Mouse (Mus musculus) kidney, embryonic 16.5 days (tissue): ENCODE measurements at regions not wholly inside any gene's neighbourhood (a gene's known extent, or its start where the extent isn't known, plus 50 kb on each side); places are given as distances from the start of the nearest gene placed in this dataset.

Experiments used
- ATAC-seq: fragments of 200-750 bp; cut with Nextera tagmentation; 2 replicates; pipeline ENCODE4 v1.8.0; 2017; ENCODE audit warnings: moderate TSS enrichment; ENCODE audit not compliant: low FRiP score, low TSS enrichment
- H3K27ac ChIP-seq: fragments of 300-500 bp; sonication (generic); 2 replicates; pipeline ENCODE4 v1.5.1; 2014; ENCODE audit warnings: low read length
- H3K27me3 ChIP-seq: fragments of 300-500 bp; sonication (generic); 2 replicates; pipeline ENCODE4 v1.6.1; 2014; ENCODE audit warnings: low read length, control low read depth, mixed read lengths; ENCODE audit not compliant: insufficient read depth
- H3K36me3 ChIP-seq: fragments of 300-500 bp; sonication (generic); 2 replicates; pipeline ENCODE4 v1.6.1; 2014; ENCODE audit warnings: low read length, control low read depth, mixed read lengths; ENCODE audit not compliant: insufficient read depth
- H3K4me1 ChIP-seq: fragments of 300-500 bp; sonication (generic); 2 replicates; pipeline ENCODE4 v1.6.1; 2014; ENCODE audit warnings: low read length, control low read depth, mixed read lengths; ENCODE audit not compliant: insufficient read depth
- H3K4me2 ChIP-seq: fragments of 300-500 bp; sonication (generic); replicated peaks from 2 replicates; pipeline ENCODE4 v1.6.1; 2014; ENCODE audit warnings: low read depth, low read length
- H3K4me3 ChIP-seq: fragments of 300-500 bp; sonication (generic); 2 replicates; pipeline ENCODE4 v1.5.1; 2014; ENCODE audit warnings: mild to moderate bottlenecking, low read length
- H3K9ac ChIP-seq: fragments of 300-500 bp; sonication (generic); replicated peaks from 2 replicates; pipeline ENCODE4 v1.6.1; 2014; ENCODE audit warnings: low read length
- H3K9me3 ChIP-seq: fragments of 300-500 bp; sonication (generic); 2 replicates; pipeline ENCODE4 v1.6.1; 2016; ENCODE audit warnings: low read length, control low read depth
- WGBS: fragments of 180-500 bp; shearing (Covaris S2); extraction: QIAGEN DNeasy Blood & Tissue Kit; methylation state at CpG from one replicate; pipeline ENCODE4 v1.1.7; 2014; 5-methylcytosine and 5-hydroxymethylcytosine counted together

GRCm38 (mm10) chr4:101356954-101357891, 61.9 kb upstream of the Ak4 start:
- H3K9me3 ChIP-seq, result no peaks in the 10 kb centered on the region
- peak overlapping the region; percentile 87 for H3K27ac ChIP-seq
- peak overlapping the region; percentile 83 for H3K9ac ChIP-seq
- H3K4me3 ChIP-seq, result peak overlapping the region; percentile 83
- peak; percentile 21; the same call in 1 of the 2 replicates for ATAC-seq
- peak overlapping the region; percentile 85 for H3K4me2 ChIP-seq
- H3K4me1 ChIP-seq, result peaks cover 15% of the 10 kb centered on the region
- WGBS, result 12% methylated on average over 31 of the region's 31 CpGs
- no peaks in the 10 kb centered on the region for H3K36me3 ChIP-seq
- no peaks in the 10 kb centered on the region for H3K27me3 ChIP-seq

GRCm38 (mm10) chr4:101356093-101356953, 62.8 kb upstream of the Ak4 start:
- Histone ChIP-seq H3K27ac (peak overlapping the region; percentile 87), H3K4me3 (peak overlapping the region; percentile 83), H3K36me3 (no peaks in the 10 kb centered on the region), H3K4me1 (peaks cover 15% of the 10 kb centered on the region), H3K9ac (peak overlapping the region; percentile 83), H3K4me2 (peak overlapping the region; percentile 85), H3K9me3 (no peaks in the 10 kb centered on the region), H3K27me3 (no peaks in the 10 kb centered on the region)
- 0% methylated on average over 82 of the region's 107 CpGs for WGBS
- peak; percentile 64 for ATAC-seq

- no peak for ATAC-seq
- Histone ChIP-seq H3K27ac (peak overlapping the region; percentile 87), H3K4me3 (peak overlapping the region; percentile 83), H3K4me2 (peak overlapping the region; percentile 85), H3K9me3 (no peaks in the 10 kb centered on the region), H3K36me3 (no peaks in the 10 kb centered on the region), H3K9ac (peak overlapping the region; percentile 83), H3K4me1 (peaks cover 15% of the 10 kb centered on the region), H3K27me3 (no peaks in the 10 kb centered on the region)
- 1% methylated on average over 30 of the region's 31 CpGs for WGBS
Observed at GRCm38 (mm10) chr4:101355431-101356092, 63.5 kb upstream of the Ak4 start.

GRCm38 (mm10) chr4:101354951-101355350, 64.1 kb upstream of the Ak4 start:
- Histone ChIP-seq H3K9ac (peak overlapping the region; percentile 83), H3K27ac (0 out of 2 replicates have a peak overlapping the region, but pooled peaks have one; percentile 6), H3K4me2 (peak overlapping the region; percentile 85), H3K4me1 (peaks cover 15% of the 10 kb centered on the region), H3K9me3 (no peaks in the 10 kb centered on the region), H3K4me3 (peak overlapping the region; percentile 83), H3K27me3 (no peaks in the 10 kb centered on the region), H3K36me3 (0 out of 2 replicates have a peak, but pooled peaks cover 3% of the 10 kb centered on the region)
- 14% methylated on average over 7 of the region's 7 CpGs for WGBS
- no peak for ATAC-seq

GRCm38 (mm10) chr4:101354086-101354855, 64.8 kb upstream of the Ak4 start:
- 25% methylated on average over 7 of the region's 7 CpGs for WGBS
- peaks cover 15% of the 10 kb centered on the region for H3K4me1 ChIP-seq
- H3K27me3 ChIP-seq, result no peaks in the 10 kb centered on the region
- H3K27ac ChIP-seq, result 0 out of 2 replicates have a peak overlapping the region, but pooled peaks have one; percentile 6
- peak overlapping the region; percentile 83 for H3K4me3 ChIP-seq
- 0 out of 2 replicates have a peak, but pooled peaks cover 3% of the 10 kb centered on the region for H3K36me3 ChIP-seq
- peak overlapping the region; percentile 85 for H3K4me2 ChIP-seq
- ATAC-seq, result no peak
- H3K9me3 ChIP-seq, result no peaks in the 10 kb centered on the region
- peak overlapping the region; percentile 83 for H3K9ac ChIP-seq

- no peak for ATAC-seq
- Histone ChIP-seq H3K27ac (no peak overlapping the region), H3K4me2 (no peak overlapping the region), H3K36me3 (0 out of 2 replicates have a peak, but pooled peaks cover 3% of the 10 kb centered on the region), H3K4me1 (peaks cover 15% of the 10 kb centered on the region), H3K9ac (no peak overlapping the region), H3K4me3 (no peak overlapping the region), H3K27me3 (no peaks in the 10 kb centered on the region), H3K9me3 (no peaks in the 10 kb centered on the region)
- 88% methylated on average over 4 of the region's 4 CpGs for WGBS
Observed at GRCm38 (mm10) chr4:101352178-101352577, 66.9 kb upstream of the Ak4 start.

- H3K4me2 ChIP-seq, result no peak overlapping the region
- H3K36me3 ChIP-seq, result 0 out of 2 replicates have a peak, but pooled peaks cover 3% of the 10 kb centered on the region
- H3K27ac ChIP-seq, result no peak overlapping the region
- no peak for ATAC-seq
- peaks cover 15% of the 10 kb centered on the region for H3K4me1 ChIP-seq
- H3K9ac ChIP-seq, result no peak overlapping the region
- no peak overlapping the region for H3K4me3 ChIP-seq
- H3K27me3 ChIP-seq, result no peaks in the 10 kb centered on the region
- 88% methylated on average over 3 of the region's 3 CpGs for WGBS
- no peaks in the 10 kb centered on the region for H3K9me3 ChIP-seq
Observed at GRCm38 (mm10) chr4:101351716-101352115, 67.4 kb upstream of the Ak4 start.

- 88% methylated on average over 8 of the region's 8 CpGs for WGBS
- ATAC-seq, result no peak
- H3K36me3 ChIP-seq, result peaks cover 6% of the 10 kb centered on the region; the same call in 1 of the 2 replicates
- H3K9me3 ChIP-seq, result no peaks in the 10 kb centered on the region
- H3K27ac ChIP-seq, result no peak overlapping the region
- H3K4me3 ChIP-seq, result no peak overlapping the region
- no peaks in the 10 kb centered on the region for H3K27me3 ChIP-seq
- no peak overlapping the region for H3K4me2 ChIP-seq
- no peak overlapping the region for H3K9ac ChIP-seq
- peaks cover 15% of the 10 kb centered on the region for H3K4me1 ChIP-seq
Observed at GRCm38 (mm10) chr4:101350656-101351055, 68.4 kb upstream of the Ak4 start.
